Mouse (Mus musculus): ENCODE measurements around the gene Slc26a8.

Gene Slc26a8

DNA sequence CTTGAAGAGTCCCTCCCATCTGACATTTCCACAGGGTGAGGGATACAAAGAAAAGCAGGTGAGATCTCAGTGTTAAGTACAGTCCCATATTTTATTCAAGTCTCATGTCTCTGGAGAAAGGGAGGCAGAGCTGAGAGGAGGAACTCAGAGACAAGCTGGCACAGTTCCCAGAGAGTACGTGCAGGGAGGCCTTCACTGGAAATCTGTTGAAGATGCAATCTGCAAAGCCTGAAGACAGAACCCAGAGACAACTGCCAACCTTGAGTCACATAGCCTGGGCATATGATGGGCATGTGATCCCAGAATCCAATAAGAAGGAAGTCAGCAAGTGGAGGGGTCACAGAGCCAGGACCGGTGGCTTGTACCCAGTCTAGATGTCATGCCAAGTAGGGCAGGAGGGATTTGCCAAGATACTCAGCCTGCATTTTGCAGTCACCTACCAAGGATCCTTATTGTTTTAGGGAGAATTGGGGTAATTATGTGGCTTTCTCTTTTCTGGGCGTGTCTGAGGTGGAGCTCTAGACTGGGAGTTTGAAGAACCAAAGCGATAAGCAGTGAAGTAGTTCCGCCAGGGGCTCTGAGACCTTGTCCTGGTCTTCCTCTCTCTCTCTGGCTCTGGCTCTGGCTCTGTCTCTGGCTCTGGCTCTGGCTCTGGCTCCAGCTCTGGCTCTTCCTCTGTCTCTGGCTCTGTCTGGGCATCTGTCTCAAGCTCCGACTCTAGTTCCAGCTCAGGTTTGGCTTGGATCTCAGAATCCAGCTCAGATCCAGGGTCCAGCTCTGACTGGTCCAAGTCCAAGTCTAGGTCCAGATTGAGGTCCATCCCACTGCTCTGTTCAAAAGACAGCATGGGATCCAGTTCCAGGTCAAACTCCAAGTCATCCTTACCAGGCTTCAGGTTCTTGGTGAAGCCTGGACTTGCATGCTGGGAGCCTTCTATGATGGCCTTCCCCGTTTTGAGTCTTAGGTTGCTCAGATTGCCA is 52.0 kb downstream of the Slc26a8 start:
- peak; percentile 67 for DNase-seq

DNA sequence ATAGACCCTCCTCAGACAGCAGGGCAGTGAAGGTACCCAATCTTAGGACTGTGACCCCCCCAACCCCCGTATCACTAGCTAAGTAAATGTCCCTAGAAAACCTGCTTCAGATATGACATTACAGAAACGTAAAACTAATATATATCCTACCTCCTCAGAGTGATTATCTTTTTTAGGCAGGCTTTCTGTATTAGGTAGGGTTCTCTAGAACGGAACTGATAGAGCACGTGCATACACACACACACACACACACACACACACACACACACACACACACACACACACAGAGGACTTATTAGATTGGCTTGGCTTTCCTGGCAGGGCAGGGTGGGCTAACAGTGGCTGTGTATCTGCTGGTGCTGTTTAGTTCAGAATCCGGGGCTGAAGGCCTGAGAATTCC is 54.2 kb downstream of the Slc26a8 start:
- no peak for DNase-seq

DNA sequence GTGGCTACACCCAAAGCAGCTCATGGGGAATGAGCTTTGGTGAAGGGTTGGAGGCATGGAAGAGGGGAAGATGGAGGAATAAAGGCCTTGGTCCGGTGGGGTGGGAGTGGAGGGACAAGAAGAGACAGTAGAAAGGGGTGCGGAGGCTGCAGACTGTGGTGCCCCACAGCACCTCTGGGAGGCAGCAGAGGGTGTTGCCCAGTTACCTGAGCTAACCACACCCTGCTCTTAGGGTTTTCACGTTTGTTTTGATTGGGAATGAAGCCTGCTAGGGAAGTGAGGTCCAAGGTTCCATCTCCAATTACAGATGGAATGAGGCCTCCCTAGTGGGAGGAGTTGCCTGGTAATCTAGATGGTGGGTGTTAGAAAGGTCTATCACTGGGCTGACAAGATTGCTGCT is 60.9 kb downstream of the Slc26a8 start:
- DNase-seq = no peak

DNA sequence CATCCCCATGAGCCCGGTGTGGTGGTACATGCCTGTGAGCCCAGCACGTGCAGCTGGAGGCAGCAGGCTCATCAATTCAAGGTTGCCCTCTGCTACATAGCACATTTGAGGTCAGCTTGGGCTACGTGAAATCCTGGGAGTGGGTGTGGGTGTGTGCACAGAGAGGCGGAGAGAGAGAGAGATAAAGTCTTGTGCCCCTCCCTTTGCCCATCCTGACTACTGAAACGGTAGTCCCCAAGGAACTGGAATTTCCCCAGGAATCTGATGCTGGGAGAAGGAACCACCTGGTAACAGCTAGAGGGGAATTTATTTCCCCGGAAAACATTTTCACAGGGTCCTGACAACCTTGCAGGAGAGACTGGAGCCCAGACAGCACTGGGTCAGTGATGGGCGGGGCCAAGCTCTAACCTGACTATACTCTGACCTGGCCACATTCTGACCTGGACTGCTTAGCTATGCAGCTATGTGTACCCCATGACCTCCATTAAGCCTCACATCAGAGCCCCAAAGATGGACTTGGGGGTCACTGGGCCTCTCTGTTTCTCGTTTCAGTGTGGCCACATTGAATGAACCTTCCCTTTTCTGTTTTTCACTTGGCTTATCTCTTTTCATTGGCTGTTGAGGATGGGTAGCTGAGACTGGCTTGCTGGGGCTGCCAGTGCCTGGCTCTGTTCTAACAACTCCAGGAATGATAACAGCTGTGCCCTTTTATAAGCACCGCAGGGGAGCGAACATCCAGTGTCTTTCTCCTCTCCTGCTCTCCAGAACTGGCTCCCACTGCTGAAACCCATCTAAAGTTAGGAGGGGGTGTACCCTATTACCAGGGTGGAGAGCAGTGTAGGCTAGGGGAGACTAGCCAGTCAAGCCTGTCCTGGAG is 61.5 kb downstream of the Slc26a8 start:
- DNase-seq = no peak

DNA sequence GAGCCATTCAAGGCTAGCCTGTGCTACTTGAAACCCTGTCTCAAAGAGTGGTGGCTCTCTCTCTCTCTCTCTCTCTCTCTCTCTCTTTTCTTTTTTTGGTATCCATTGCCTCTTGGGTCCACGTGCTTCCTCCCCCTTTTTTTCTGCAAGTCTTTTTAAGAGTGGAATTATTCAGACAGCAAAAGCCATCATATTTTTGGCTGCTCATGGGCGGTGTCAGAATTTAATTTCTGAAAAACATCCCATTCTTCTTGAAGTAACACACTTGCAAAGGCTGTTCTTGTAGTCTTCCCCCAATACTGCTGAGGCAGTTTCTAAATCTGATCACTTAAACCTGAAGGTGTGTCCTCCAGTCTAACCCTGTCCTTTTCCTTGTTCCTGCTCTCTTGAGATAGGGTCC is 63.1 kb downstream of the Slc26a8 start:
- DNase-seq = no peak

DNA sequence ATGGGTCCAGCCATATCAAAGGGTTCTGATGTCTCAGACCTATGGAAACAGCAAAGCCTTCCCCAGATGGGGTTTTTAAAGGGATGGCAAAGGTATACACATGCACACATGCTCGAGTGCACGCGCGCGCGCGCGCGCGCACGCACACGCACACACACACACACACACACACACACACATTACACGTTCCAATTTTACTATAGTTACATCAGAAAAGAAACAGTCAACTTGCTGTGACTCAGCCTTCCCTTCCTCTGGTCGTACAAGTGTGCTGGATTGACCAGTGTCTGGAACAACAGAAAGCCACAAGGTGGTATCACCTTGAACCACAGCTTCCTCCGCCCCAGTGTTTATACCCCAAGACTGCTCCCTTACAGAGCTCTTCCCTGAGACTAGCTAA is 64.7 kb downstream of the Slc26a8 start:
- DNase-seq = no peak

DNA sequence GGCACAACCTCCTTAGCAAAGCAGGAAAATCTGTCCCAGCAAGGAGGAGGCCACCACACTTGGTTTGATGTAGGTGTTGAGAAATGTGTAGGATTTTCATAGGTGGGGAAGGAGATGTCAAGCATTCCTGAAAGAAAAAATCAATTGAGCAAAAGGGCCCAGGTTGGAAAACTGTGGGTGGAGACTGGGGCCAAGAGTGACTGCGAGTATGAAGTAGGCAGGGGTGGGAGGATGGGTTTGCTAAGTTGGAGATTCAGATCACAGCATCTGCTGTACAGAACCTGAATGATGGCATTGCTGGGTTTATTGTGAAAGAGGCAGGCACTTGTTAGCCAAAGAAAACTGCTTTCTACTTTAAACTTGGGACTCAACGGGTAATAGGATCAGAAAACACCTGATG is 65.2 kb downstream of the Slc26a8 start:
- no peak for DNase-seq

DNA sequence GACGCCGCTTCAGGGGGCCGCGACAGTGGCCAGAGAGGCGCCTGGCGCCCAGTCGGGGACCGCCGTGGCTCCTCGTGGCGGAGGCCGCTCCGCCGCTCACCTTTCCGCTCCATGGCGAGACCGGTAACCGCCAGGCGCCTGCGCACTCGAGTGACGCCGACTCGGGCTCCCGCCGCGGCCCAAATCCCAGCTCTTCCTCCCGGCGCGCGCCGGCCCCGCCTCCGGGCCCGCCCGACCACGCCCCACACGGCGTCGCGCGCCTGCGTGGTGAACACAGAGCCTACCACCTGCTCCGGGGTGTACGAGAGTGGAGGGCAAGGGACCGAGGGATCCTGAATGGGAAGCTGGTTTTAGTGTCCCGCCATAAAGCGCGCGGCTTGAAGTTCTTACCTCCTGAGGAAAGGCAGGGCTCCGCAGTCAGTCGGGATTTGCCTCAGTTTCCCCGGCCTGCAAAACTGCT is 67.7 kb downstream of the Slc26a8 start, which contains the start of gene Srpk1:
Gene Srpk1 (minus strand): TSS at position 410 of the 460 bp plus-strand sequence.
- DNase-seq = peak; percentile 89

DNA sequence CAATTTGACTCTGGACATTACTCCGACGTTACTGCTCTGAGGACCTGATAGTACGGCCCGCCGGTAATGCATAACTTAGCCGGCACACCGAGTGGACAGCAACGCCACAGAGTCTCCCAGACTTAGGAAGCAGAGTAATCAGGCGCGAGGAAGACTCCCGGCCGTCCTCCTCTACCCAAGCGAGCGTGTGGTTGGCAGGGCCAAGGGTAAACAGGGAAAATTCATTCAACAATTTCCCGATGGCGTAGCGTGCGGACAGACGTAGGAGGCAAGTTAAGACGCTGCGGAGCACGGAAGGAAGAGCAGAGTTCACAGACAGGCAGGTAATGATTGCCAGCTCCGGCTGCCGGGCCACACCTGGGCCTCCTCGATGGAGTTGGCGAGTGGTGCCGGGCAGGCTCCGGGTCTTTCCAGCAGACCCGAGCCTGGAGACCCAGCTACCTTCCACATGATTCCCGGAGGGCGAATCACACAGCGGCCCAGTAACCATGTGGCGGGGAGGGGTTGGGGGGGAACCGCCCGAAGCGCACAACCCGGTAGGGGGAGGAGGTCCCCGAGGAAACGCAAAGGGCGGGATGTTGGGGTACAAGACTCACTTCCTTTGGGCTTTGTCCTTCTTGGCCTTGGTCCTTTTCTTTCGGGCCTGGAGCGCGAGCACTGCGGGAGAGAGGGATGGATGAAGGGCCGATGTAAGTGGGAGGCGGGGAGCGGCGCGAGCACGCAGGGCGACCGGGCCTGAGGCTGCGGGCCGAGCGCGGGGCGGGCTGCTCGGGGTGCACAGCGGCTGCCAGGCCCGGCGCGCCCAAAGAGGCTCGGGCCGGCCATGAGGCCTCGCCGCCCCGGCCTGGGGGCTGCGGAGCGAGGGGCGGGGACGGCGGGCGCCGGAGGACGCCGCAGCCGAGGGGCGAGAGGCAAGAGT is 68.4 kb downstream of the Slc26a8 start:
- DNase-seq = peak; percentile 32

DNA sequence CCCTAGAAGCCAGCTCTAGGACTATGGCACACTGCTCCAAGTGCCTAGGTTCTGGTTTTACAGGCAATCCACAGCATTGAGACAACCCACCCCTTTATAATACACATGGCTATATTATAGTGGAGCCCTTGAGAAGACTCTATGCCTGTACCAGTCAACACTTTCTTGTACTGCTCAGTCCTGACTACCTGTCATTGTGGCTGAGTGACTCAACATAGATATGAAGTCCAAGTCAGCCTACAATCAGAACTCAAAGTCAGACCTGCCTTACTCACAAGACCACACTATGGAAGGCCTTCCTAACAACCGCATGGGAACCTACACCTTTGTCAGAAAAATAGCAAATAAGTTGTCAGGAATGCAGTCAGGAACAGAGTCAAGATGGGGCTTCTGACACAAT is 71.3 kb downstream of the Slc26a8 start:
- DNase-seq = no peak

DNA sequence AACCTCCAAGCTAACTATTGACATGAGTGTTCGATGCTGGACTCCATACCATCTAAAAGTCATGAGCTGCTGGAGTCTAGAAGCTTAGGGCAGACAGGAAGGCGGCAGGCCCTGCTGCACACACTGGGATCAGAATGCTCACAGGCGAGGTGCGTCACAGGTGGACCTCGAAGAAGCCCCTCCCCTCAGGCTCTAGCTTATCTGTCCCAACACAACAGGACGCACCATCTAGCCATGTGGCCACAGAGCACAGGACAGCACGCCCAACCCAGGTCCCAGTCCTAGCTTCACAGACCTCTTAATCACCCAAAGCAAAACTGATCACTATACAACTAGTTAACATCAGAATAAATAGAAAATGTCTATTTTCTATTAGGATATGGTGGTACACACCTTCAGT is 71.9 kb downstream of the Slc26a8 start:
- no peak for DNase-seq

DNA sequence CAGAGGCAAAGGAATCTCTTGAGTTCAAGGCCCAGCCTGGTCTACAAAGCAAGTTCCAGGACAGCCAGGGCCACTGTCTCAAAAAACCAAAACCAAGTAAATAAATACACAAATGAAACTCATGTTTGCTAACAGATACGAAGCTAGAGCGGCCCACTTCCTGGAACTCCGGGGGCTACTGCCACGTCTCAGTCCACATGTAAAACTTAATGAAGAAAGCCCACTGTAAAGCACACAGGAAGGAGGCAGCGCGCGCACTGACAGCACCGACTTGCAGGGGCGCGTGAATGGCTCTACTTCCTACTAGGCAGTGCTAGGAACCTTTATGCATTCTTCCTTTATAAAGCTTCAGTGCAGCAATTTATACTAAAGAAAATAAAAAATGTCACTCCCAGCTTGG is 72.4 kb downstream of the Slc26a8 start:
- no peak for DNase-seq

DNA sequence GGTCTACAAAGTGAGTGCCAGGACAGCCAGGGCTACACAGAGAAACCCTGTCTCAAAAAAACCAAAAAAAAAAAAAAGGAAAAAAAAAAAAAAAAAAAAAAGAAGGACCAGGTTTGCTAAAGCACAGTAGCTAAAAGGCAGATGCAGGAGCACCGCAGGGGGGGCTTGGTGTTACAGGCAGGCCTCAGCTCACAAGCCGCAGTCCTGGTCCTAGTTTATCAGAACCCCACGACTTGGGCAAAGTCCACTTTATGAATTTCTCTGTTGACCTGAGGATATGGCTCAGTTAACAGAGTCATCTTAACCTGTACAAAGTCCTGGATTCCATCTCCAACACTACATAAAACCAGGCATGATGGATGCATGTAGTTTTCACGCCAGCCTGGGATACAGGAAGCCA is 74.7 kb downstream of the Slc26a8 start:
- DNase-seq = no peak

DNA sequence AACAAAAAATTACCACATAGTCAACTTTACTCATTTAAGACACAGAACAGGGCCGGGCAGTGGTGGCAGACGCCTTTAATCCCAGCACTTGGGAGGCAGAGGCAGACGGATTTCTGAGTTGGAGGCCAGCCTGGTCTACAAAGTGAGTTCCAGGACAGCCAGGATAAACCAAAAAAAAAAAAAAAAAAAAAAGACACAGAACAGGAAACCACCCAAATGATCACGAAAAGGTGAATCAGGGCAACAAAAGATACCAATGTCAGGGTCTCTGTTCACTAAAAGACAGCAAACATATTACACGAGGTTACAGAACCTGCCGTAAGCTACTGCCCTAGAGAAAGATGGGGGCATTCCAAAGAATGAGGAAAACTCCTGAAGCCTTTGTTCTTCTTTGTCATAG is 76.9 kb downstream of the Slc26a8 start:
- DNase-seq = no peak

DNA sequence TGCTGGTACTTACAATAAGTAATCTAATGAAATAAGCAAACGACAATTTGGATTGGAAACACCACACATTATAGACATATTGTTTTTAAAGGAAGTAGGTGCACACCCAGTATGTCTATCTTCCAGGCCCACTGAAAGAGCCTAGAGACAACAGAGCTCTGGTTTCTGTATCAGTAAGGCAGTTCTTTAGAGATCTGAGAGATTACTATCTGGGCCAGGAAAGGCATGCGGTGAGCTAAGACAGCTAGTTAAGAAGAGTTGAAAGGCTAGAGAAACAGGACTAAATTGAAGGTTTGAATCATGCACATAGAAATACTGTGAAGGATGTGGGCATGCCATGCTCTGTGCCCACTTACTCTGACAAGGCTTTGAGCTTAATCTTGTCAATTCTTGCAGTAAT is 77.4 kb downstream of the Slc26a8 start:
- DNase-seq = no peak

DNA sequence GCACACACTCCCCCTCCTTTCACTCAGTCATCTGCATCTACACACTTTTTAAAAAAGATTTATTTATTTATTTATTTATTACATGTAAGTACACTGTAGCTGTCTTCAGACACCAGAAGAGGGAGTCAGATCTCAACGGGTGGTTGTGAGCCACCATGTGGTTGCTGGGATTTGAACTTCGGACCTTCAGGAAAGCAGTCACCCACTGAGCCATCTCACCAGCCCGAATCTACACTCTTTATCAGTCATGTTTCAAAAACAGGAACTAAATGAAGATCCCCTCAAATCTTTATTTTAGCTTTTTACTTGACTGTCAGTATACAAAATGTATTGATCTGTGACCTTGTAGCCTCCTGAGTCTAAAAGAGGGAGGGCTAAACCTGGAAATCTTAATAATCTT is 80.5 kb downstream of the Slc26a8 start:
- DNase-seq = no peak

DNA sequence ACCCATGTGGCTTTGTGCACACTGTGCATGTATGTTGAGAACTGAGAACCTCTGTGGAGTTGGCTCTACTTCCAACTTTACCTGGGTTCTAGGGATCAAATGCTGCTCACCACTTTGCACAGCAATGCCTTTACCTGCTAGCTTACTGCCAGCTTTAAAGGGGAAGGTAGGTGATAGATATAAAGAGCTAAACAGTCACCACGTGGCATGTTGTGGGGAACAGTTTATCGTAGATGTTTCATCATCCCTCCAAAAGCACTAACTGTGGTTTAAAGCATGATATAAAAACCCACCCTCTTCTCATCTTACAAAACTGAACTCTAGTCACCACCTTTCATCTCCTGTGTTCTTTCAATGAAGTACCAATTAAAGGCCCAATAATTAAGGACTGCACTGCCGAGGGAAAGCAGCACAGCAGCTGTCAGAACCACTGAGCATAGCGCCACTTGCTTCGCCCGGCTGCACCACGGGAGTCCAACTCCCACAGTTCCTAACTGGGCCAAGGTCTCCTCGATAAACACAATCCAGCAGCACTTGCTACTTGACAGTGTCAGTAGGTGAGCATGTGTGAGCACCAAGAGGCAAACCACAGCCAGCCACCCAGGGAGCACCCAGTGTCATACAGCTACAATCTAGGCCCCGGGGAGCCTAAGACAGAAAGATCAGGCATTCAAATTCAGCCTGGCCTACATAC is 88.3 kb downstream of the Slc26a8 start:
- DNase-seq = no peak

DNA sequence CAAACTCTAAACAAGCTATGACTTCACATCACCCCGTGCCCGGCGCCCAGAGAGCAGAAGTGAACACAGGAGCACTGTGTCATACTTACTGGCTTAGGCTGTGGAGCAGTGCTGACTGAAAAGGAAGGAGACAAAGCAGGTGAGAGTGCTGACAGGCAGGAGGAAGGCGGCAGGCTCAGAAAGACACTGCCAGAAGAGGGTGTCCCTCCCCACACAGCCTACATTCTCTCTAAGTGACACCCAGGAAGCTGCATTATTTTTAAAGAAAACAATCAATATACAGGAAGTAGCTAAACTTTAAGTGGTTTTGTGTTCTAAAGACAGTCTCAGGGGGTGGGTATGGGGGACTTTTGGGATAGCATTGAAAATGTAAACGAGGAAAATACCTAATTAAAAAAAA is 89.3 kb downstream of the Slc26a8 start:
- no peak for DNase-seq

DNA sequence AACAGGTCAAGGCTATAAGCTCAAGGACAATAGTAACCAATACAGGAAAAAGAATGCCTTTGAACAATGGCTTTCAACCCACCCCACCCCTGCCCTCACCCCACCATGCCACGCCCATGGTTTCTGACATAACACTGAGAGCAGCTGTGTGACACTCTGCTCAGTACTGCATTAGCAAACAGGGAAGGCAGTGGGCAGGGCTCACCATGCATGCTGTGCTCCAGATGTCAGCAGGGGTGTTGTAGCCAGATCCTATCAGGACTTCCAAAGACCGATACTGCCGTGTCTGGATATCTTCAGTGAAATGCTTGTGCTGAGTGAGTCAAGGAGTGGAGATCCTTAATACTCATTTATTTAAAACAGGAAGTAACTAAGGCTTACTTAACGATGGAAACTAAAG is 96.1 kb downstream of the Slc26a8 start:
- no peak for DNase-seq

DNA sequence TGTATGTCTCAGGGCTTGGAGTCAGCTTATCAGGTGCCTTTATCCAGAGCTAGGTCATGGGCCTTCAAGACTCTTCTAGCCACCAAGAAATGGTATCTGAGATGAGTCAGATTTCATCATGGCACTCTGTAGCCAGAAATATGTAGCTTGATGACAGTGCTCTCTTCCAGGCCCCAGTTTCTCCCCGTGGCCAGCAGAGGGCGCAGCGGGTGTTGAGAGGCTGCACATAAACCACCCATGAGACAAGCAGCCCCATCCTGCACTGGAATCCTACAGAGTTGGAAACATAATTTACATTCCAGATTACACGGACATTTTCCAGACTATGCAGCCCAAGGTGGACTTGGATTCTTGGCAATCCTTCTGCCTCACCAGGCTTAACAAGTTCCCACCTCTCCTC is 97.0 kb downstream of the Slc26a8 start:
- DNase-seq = peak; percentile 62

DNA sequence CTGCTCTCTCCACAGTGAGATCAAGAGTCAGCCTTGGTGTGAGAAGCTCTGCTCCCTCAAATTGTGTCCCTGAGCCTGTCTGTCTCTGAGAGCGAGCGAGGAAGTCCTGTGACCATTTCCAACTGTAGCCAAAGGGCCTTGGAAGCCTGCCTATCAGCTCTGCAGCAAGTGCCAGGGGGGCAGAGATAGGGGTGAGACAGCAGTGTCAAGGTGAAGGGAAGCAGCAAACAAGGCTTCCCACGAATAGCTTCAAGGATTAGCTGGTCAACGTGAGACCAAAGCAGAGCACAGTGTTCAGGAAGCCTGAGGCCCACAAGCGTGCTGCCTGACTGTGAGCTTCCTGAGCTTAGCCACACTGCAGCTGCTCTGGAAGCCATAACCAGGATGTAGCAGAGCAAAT is 98.6 kb downstream of the Slc26a8 start:
- DNase-seq = no peak

DNA sequence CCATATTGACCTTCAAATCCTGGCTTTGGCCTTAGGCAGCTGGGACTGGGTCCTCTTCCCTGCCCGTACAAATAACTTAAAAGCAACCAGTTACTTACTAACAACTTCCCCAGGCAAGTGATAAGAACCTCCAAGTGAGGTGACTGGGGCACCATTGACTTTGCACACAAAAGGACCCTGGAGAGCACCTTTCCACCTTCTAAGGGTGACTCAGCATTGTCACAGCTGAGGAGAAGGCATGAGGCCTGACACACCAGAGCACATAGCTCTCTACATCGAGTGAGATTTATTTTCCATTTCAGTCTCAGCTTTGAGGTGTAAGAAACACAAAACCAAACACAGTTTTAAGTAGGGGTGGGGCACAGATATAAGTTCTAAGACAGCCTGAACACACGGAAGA is 99.4 kb downstream of the Slc26a8 start:
- no peak for DNase-seq

Data from layer of hippocampus, adult 9-11 months (tissue).